Mouse (Mus musculus) liver, postnatal 0 days (tissue): ENCODE measurements around the gene Elfn1. TPM values are rescaled to one million over a fixed set of nuclear protein-coding genes. Genes with fewer than 3 reads are reported as not detected.

ENCODE experiments used
- ATAC-seq: fragments of 200-750 bp; cut with Nextera tagmentation; 2 replicates; pipeline ENCODE4 v1.8.0; 2017; ENCODE audit warnings: mild to moderate bottlenecking, moderate library complexity
- DNase-seq: peaks from one replicate; pipeline ENCODE4 v3.0.0-alpha.2; 2016
- H3K27ac ChIP-seq: fragments of 300-500 bp; sonication (generic); 2 replicates; pipeline ENCODE4 v1.5.1; 2014; ENCODE audit warnings: antibody characterized with exemption, moderate library complexity, mild to moderate bottlenecking, low read depth
- H3K27me3 ChIP-seq: fragments of 300-500 bp; sonication (generic); 2 replicates; pipeline ENCODE4 v1.6.1; 2014; ENCODE audit warnings: low read length, control low read depth, mixed read lengths; ENCODE audit not compliant: insufficient read depth
- H3K36me3 ChIP-seq: fragments of 300-500 bp; sonication (generic); replicated peaks from 2 replicates; pipeline ENCODE4 v1.6.1; 2014; ENCODE audit warnings: mild to moderate bottlenecking, control low read depth, low read length, moderate library complexity, mixed read lengths; ENCODE audit not compliant: insufficient read depth
- H3K4me1 ChIP-seq: fragments of 300-500 bp; sonication (generic); 2 replicates; pipeline ENCODE4 v1.6.1; 2014; ENCODE audit warnings: antibody characterized with exemption, mild to moderate bottlenecking, control low read depth; ENCODE audit not compliant: insufficient read depth
- H3K4me2 ChIP-seq: fragments of 300-500 bp; sonication (generic); 2 replicates; pipeline ENCODE4 v1.6.1; 2014; ENCODE audit warnings: low read depth, mild to moderate bottlenecking, low read length, moderate library complexity, mixed read lengths
- H3K4me3 ChIP-seq: fragments of 300-500 bp; sonication (generic); 2 replicates; pipeline ENCODE4 v1.5.1; 2014; ENCODE audit warnings: low read depth, low read length
- H3K9ac ChIP-seq: fragments of 300-500 bp; sonication (generic); replicated peaks from 2 replicates; pipeline ENCODE4 v1.6.1; 2014; ENCODE audit warnings: mild to moderate bottlenecking, moderate library complexity
- H3K9me3 ChIP-seq: fragments of 300-500 bp; sonication (generic); 2 replicates; pipeline ENCODE4 v1.6.1; 2016; ENCODE audit warnings: mild to moderate bottlenecking, control low read depth, low read length, mixed read lengths
- CTCF ChIP-seq: sonication (generic); IDR thresholded peaks from 2 replicates; pipeline ENCODE4 v1.5.1; 2016; ENCODE audit warnings: antibody characterized with exemption, low read depth
- EP300 ChIP-seq: IDR thresholded peaks from 2 replicates; pipeline ENCODE4 v1.6.1; 2016; ENCODE audit warnings: antibody characterized with exemption, low read depth, mild to moderate bottlenecking
- WGBS: fragments of 180-500 bp; shearing (Covaris S2); extraction: QIAGEN DNeasy Blood & Tissue Kit; methylation state at CpG from one replicate; pipeline ENCODE4 v1.1.7; 2014; ENCODE audit not compliant: insufficient replicate concordance; 5-methylcytosine and 5-hydroxymethylcytosine counted together
- polyA plus RNA-seq: library from polyadenylated mRNA; unstranded; fragments of >200 nt; fragmentation: Nextera tagmentation; extraction: Ambion mirVana; gene quantifications from 2 replicates; pipeline ENCODE4 v1.2.1, GENCODE M21; 2015

Elfn1 gene
- polyA plus RNA-seq, 1 experiment from 2014 or later: not detected

DNA sequence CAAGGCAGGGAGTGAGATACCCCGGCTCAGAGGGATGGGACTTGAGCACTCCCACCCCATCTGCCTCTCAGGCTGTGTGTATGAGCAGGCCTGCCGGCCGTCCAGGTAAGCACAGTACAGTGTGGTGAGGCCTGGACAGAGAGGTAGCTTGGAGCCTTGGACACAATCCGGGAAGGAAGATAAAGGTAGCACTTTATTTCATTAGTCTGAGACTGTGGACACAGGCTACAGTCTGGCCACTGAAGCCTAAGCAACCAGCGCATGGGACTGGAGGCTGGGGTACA is 100.7 kb downstream of the Elfn1 start:
- no peak overlapping the region for H3K27ac ChIP-seq
- peaks cover 9% of the 10 kb centered on the region for H3K36me3 ChIP-seq
- no peak overlapping the region for H3K4me2 ChIP-seq
- H3K9me3 ChIP-seq: no peaks in the 10 kb centered on the region
- no peaks in the 10 kb centered on the region; the same call in 1 of the 2 replicates for H3K4me1 ChIP-seq
- 94% methylated on average over 5 of the region's 5 CpGs for WGBS
- no peak overlapping the region for H3K4me3 ChIP-seq
- TF ChIP-seq EP300 (no peak), CTCF (no peak)
- no peaks in the 10 kb centered on the region for H3K27me3 ChIP-seq
- no peak for DNase-seq
- no peak overlapping the region for H3K9ac ChIP-seq
- no peak for ATAC-seq

GRCm38 (mm10) chr5:140009083-140009655 is 101.4 kb downstream of the Elfn1 start:
- 80% methylated on average over 7 of the region's 7 CpGs for WGBS
- no peak overlapping the region for H3K27ac ChIP-seq
- peaks cover 9% of the 10 kb centered on the region for H3K36me3 ChIP-seq
- no peak overlapping the region for H3K9ac ChIP-seq
- H3K9me3 ChIP-seq: no peaks in the 10 kb centered on the region
- ATAC-seq (no peak), DNase-seq (no peak)
- no peak overlapping the region for H3K4me2 ChIP-seq
- TF ChIP-seq EP300: no peak
- no peak for TF ChIP-seq CTCF
- H3K27me3 ChIP-seq: no peaks in the 10 kb centered on the region
- no peaks in the 10 kb centered on the region; the same call in 1 of the 2 replicates for H3K4me1 ChIP-seq
- no peak overlapping the region for H3K4me3 ChIP-seq

DNA sequence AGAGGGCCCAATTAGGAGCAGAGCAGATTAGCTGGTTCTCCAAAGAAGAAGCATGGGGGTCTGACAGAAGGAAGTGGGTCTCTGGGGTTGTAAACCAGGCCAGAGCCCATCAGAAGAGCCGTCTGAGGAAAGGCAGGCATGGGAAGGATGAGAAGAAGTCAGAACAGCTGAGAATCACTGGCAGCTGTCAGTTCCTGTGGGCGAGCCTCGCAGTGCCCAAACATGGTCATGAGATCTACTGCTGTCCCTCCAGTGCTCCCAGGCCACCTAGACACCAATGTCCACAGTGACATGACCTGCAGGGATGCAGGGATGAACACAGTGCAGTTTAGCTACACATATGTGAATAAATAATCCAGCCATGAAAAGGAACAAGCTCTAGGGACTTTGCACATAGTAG is 102.7 kb downstream of the Elfn1 start:
- Histone ChIP-seq H3K4me3 (no peak overlapping the region), H3K9me3 (no peaks in the 10 kb centered on the region), H3K27ac (no peak overlapping the region), H3K27me3 (no peaks in the 10 kb centered on the region), H3K36me3 (peaks cover 9% of the 10 kb centered on the region), H3K9ac (no peak overlapping the region), H3K4me1 (no peaks in the 10 kb centered on the region; the same call in 1 of the 2 replicates), H3K4me2 (no peak overlapping the region)
- 74% methylated on average over 3 of the region's 3 CpGs for WGBS
- no peak for ATAC-seq
- no peak for TF ChIP-seq CTCF
- no peak for TF ChIP-seq EP300
- DNase-seq: no peak

- WGBS: 60% methylated on average over 12 of the region's 12 CpGs
- TF ChIP-seq EP300: no peak; the same call in 1 of the 2 replicates
- no peak for TF ChIP-seq CTCF
- Histone ChIP-seq H3K27ac (peak overlapping the region; percentile 51), H3K27me3 (no peaks in the 10 kb centered on the region), H3K9me3 (no peaks in the 10 kb centered on the region), H3K4me3 (no peak overlapping the region), H3K9ac (no peak overlapping the region), H3K4me2 (peak overlapping the region; percentile 3; the same call in 1 of the 2 replicates), H3K4me1 (no peaks in the 10 kb centered on the region; the same call in 1 of the 2 replicates), H3K36me3 (peaks cover 9% of the 10 kb centered on the region)
- ATAC-seq: peak; percentile 85
- peak; percentile 31 for DNase-seq
Measured at GRCm38 (mm10) chr5:140012286-140012967, 104.7 kb downstream of the Elfn1 start.

DNA sequence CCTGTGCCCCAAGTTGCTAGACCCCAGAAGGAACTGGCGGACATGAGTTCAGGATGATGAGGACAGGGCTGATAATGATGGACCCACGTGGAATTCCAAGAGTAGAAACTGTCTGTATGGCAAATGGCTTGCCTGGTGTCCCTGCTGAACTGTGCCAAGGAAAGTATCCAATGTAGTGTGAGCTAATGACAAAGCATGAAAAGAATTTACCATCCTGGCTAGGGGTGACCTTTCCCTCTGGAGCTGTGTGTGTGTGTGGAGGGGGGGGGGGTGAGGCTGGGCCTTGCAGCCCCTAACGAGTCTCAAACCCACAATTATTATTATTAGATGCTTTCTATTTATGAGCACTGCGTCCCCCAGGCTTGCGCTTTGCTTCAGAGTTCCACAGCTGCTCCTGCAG is 105.9 kb downstream of the Elfn1 start:
- Histone ChIP-seq H3K9me3 (no peaks in the 10 kb centered on the region), H3K4me1 (no peaks in the 10 kb centered on the region; the same call in 1 of the 2 replicates), H3K27me3 (no peaks in the 10 kb centered on the region), H3K27ac (no peak overlapping the region), H3K9ac (no peak overlapping the region), H3K4me3 (no peak overlapping the region), H3K36me3 (0 out of 2 replicates have a peak, but pooled peaks cover 4% of the 10 kb centered on the region), H3K4me2 (no peak overlapping the region)
- DNase-seq: no peak
- TF ChIP-seq EP300 (no peak), CTCF (no peak)
- 88% methylated on average over 5 of the region's 5 CpGs for WGBS
- no peak for ATAC-seq

GRCm38 (mm10) chr5:140016896-140017295 is 109.2 kb downstream of the Elfn1 start:
- Histone ChIP-seq H3K4me2 (no peak overlapping the region), H3K27ac (no peak overlapping the region), H3K4me3 (no peak overlapping the region), H3K4me1 (no peaks in the 10 kb centered on the region; the same call in 1 of the 2 replicates), H3K36me3 (no peaks in the 10 kb centered on the region), H3K27me3 (no peaks in the 10 kb centered on the region), H3K9me3 (no peaks in the 10 kb centered on the region), H3K9ac (no peak overlapping the region)
- ATAC-seq (no peak), DNase-seq (no peak)
- 83% methylated on average over 1 of the region's 1 CpGs for WGBS
- TF ChIP-seq CTCF (no peak), EP300 (no peak)
